Mouse (Mus musculus) gastrocnemius, postnatal 14 days (tissue): ENCODE measurements at regions not wholly inside any gene's neighbourhood (a gene's known extent, or its start where the extent isn't known, plus 50 kb on each side); places are given as distances from the start of the nearest gene placed in this dataset.

ENCODE experiments used
- DNase-seq: peaks from one replicate; pipeline ENCODE4 v3.0.0; 2021; ENCODE audit warnings: mixed read lengths
- intact Hi-C: fragments of 180-260 bp; cut with DNase I; formaldehyde crosslinking; loops from one replicate; pipeline ENCODE4 v1.15.1; 2025; ENCODE audit warnings: low total_unique reads

DNA sequence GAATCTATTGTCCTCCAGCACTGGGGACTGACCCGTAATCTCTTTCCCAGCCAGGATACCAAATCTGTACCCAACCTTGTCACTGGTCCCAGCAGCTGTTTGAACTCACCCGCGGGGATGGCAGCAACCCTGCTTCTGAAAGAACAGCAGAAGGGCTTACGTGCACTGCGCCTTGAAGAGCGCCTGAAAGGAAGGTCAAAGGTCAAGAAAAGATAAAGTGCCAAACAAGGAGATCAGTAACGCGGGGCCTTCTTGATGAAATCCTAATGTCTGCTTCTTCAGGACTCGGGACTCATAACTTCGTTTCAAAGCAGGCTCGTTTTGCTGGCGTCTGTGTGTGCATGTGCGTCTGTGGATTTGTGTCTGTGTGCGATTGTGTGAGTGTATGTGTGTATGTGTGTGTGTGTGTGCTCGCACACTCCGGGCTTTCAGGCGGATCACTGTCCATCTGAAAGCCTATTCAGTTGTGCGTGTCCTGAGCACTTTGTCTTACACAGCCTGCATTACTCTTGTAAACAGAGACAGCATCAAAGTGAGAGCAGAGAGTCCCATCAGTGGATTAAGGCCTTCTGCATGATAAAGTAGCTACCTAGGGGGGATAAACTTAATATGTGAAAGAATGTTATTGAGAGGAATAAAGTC lies 135.3 kb downstream of the Barhl2 start:
- no peak for DNase-seq

DNA sequence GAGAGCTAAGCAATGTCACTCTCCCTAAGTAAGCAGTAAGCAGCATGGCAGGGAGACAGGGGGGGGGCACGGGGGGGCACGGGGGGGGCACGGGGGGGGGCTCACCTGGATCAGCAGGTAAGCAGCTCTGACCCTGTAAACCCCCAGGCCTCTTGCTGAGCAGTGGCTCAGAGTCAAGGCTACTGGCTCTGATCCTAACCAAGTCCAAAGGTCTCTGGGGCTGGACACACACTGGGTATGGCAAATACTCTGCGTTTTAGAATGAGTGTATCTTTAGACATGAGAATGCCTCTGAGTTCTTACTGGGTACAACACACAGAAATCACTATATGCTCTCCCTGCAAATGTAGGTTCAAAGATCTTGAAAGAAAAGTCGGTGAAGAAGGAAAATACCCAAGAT lies 136.5 kb downstream of the Barhl2 start:
- intact Hi-C loops = no loop called here
- no peak for DNase-seq

More for the DNA sequence above, 135.3 kb downstream of the Barhl2 start:
- intact Hi-C loops = no loop called here

DNA sequence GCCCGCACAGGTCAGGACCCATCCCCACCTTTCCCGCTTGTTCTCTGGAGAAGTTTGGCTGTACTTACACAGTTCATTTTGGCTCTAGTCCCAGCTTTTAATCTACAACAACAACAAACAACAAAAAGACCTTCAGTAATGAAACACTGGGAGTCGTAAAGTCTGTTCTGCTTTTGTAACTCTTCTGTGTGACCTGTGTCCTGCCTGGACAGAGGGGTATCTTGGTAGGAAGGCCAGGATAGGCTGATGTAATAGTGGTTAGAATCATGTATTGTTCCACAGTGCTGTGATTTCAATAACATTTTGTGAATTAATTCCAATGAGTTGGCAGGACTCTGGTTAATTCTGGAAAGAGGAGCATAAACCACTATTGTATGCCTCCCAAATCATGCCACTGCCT lies 136.9 kb downstream of the Barhl2 start:
- DNase-seq = no peak
- intact Hi-C loops = no loop called here

DNA sequence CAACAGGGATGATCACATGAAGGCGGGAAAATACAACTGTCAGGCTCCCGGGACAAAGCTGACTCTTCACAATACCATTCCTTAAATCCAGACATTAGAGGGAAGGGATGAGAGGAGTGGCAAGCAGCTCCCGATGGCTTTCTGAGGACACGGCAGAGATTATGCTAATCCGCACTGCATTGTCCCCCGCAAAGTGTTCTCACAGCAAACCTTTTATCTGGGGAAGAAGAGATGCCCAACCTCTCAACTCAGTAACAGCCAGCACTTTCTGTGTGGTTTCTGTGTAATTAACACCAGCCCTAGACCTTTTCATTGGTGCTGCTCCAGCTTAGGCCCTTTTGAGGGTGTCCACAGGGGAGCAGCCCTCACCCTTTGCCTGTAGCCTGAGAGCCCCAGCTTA lies 137.9 kb downstream of the Barhl2 start:
- intact Hi-C loops = no loop called here
- no peak for DNase-seq

- DNase-seq = no peak
- intact Hi-C loops = no loop called here
Observed at GRCm38 (mm10) chr5:106318246-106318645, 139.7 kb downstream of the Barhl2 start.

GRCm38 (mm10) chr5:106313874-106314273 lies 144.1 kb downstream of the Barhl2 start:
- DNase-seq = no peak
- intact Hi-C loops = no loop called here

DNA sequence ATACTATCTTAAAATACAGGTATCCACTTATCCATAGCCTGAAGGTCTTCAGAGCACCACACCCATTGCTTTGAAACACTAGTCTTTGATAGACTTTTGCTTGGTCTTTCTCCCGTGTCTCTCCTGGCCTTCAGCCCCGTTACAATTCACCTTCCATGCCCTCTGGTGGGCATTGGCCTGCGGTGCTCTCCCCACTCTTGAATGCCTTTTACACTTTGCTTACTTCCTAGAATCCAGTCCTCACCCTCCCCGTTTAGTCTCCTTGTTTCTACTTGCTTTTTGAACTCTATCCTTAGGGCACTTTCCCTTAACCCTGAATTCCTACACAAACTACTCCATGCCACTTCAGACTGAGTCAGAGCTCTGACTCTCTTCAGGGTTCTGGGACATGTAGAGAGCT lies 156.6 kb downstream of the Barhl2 start:
- DNase-seq = no peak
- intact Hi-C loops = no loop called here

DNA sequence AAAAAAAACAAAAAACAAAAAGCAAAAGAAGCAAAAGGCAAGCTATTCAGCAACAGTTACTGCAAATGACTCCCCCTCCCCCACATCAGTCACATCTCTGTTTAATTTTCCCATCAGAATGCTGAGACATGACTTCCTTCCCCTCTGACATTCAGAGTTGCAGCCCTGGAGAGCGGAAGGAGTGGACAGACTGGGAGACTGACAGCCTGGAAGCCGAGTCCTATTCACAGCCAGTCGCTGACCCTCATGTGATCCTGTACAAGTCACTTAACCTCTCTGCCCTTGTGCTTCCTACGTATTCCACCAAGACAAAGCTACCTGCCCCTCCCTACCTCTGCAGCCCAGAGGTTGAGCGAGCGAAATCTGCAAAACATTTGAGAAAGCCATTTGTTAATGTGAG lies 161.2 kb downstream of the Barhl2 start:
- intact Hi-C loops = no loop called here
- no peak for DNase-seq

GRCm38 (mm10) chr5:106295993-106296392 lies 162.0 kb downstream of the Barhl2 start:
- intact Hi-C loops = no loop called here
- no peak for DNase-seq

DNA sequence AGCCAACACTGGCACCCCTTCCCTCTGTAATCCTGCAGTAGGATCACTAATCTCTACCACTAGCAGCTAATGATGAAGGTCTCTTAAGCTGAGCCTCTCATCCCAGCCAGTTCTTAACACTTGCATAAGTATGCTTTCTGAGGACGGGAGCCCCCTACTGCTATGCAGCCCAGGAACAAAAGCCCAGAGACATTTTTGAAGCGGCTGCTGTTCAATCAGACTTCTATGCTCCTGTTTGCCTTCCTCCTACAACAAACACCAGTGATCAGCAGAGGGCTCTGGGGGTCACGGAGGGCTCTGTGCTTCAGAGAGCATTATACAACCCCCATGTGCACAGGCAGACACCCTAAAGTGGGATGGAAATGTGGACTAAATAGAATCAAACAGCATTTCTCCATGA lies 162.4 kb downstream of the Barhl2 start:
- intact Hi-C loops = no loop called here
- no peak for DNase-seq

DNA sequence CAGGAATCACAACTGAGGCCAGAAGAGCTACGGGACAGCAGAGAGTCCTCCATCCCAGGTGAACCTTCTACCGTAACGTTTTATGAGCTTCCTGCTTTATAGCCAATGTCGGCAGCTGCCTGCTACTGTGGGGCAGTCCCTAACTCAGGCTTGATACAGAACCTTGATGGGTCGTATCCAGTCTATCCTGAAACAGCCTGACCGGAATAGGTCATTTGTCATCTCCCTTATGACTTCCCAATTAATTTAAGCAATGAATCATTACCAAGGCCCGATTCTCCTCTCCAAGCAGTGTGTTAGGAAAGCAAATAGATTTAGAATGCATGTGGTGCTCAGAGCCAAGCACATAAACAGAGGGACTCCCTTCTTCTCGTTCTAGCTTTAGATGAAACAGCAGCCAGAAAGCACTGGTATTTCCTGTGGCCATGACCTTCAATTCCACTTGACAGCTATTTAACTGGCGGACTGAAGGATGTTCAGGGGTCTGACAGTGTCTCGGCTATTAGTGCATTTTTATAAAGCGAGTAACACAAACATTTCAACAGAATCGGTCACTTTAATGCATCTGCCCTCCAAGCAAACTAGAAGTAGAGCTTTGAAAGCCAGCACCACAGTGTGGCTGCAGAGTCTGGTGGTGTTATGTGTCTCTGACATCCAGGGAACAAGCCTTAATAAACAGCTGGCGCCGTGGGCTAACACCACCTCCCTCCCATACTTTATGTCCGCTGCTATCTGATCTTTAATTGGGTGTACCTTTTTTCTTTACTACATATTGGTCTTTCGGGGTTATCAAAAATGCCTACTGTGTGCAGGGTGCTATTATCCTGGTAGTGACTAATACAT lies 165.4 kb downstream of the Barhl2 start:
- intact Hi-C loops = no loop called here
- DNase-seq = no peak

- intact Hi-C loops = no loop called here
- no peak for DNase-seq
Observed at GRCm38 (mm10) chr5:106285152-106285551, 172.8 kb downstream of the Barhl2 start.

GRCm38 (mm10) chr5:106284731-106285130 lies 173.2 kb downstream of the Barhl2 start:
- intact Hi-C loops = no loop called here
- DNase-seq = no peak

GRCm38 (mm10) chr5:106282646-106283045 lies 175.3 kb downstream of the Barhl2 start:
- intact Hi-C loops = no loop called here
- DNase-seq = no peak

- no peak for DNase-seq
- intact Hi-C loops = no loop called here
Observed at GRCm38 (mm10) chr5:106277786-106278185, 180.2 kb downstream of the Barhl2 start.

- intact Hi-C loops = no loop called here
- no peak for DNase-seq
Observed at GRCm38 (mm10) chr5:106277231-106277630, 180.7 kb downstream of the Barhl2 start.

DNA sequence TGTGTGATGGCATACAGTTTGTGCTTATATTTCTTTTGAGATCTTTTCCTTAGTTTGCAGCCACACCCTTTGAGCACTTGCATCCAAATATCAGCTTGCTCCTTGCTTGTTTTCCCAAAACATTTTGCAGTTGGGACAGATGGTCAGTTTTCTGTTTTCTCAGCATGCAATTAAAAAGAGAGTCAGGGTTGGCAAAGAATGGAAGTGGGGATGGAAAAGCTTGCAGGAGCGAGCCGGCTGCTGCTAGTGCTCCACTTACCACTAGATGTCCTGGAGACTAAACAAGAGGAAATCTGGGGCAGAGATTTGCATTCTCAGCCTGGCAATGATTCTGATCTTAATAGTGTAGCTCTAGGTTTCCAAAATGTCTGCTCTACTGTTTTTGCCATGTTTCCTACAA lies 181.8 kb downstream of the Barhl2 start:
- intact Hi-C loops = no loop called here
- DNase-seq = no peak

DNA sequence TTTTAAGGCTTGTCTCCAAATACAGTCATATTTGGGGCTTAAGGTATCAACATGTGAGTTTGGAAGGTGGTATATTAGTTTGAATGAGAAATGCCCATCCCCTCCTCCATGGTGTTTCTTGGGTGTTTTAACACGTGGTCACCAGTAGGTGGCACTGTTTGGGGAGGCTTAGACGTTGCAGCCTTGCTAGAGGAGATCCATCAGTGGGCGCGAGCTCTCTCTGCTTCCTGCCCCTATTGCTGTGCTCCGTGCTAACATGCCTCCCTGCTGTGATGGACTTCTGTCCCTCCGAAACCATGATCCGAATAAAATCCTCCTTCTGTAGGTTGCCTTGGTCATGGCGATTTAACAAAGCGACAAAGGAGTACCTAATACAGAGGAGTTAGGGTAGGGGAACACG lies 183.3 kb downstream of the Barhl2 start:
- no peak for DNase-seq
- intact Hi-C loops = no loop called here

DNA sequence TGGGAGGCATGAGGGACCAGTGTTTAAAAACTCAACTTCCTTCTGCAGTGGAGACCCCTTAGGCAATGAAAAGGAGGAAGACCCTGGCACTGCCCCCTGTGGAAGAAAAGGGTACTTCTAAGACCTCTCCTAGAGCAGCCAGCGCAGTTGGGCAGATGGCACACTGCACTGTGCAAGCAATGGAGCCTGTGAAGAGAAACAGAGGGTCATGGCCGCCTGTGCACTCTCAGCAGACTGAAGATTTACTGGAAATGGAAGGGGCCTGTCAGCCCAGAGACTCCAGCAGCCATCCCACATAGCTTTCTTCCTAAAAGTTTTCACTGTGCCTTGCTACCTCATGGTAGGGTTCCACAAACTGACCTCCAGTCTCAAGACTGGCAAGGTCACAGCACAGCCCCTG lies 193.4 kb downstream of the Barhl2 start:
- no peak for DNase-seq
- intact Hi-C loops = no loop called here

GRCm38 (mm10) chr5:106257179-106257578 lies 200.8 kb downstream of the Barhl2 start:
- intact Hi-C loops = no loop called here
- DNase-seq = no peak

DNA sequence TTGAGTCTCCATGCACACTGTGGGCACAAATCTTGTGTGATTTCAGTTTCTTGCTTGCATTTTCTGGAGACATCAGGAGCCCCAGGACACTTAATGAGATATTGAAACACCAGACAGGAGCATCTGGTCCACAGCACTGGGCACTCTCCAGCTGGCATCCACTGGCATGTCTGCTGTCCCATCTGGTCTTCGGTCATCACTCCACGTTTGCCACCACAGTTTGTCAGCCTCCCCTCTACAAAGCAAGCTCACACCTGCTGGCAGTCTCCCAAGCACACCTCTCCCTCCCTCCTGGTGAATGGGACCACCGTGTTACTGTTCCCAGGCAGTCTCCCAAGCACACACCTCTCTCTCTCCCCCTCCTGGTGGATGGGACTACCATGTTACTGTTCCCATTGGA lies 228.8 kb downstream of the Barhl2 start:
- no peak for DNase-seq
- intact Hi-C loops = no loop called here
